Mouse (Mus musculus): ENCODE measurements around the gene Tmem151b. TPM values are rescaled to one million over a fixed set of nuclear protein-coding genes. Genes with fewer than 3 reads are reported as not detected.

Tmem151b gene
- polyA plus RNA-seq, 1 experiment: 0.37 TPM

- Histone ChIP-seq H3K4me3 (ENCODE audit: control insufficient read depth, low read depth, low read length) (peak overlapping the region; percentile 17; the same call in 1 of the 2 replicates), H3K27me3 (ENCODE audit: control insufficient read depth, insufficient read depth, low read length) (no peaks in the 10 kb centered on the region), H3K4me1 (ENCODE audit: control insufficient read depth, insufficient read depth, low read length) (peaks cover 31% of the 10 kb centered on the region), H3K36me3 (ENCODE audit: control insufficient read depth, insufficient read depth, low read length) (peaks cover 2% of the 10 kb centered on the region), H3K27ac (ENCODE audit: control insufficient read depth, insufficient read depth, low read depth, low read length) (no peak overlapping the region)
- TF ChIP-seq CTCF (IDR thresholded peaks at IDR 0.05; ENCODE audit: control insufficient read depth, insufficient read depth, insufficient replicate concordance, low read depth, low read length): no peak
- TF ChIP-seq POLR2A (IDR thresholded peaks at IDR 0.05; ENCODE audit: control insufficient read depth, low read depth, low read length): no peak
Observed at GRCm38 (mm10) chr17:45526571-45526970, 22.9 kb downstream of the Tmem151b start.

- no peak for TF ChIP-seq POLR2A (IDR thresholded peaks at IDR 0.05; ENCODE audit: control insufficient read depth, low read depth, low read length)
- no peak for TF ChIP-seq CTCF (IDR thresholded peaks at IDR 0.05; ENCODE audit: control insufficient read depth, insufficient read depth, insufficient replicate concordance, low read depth, low read length)
- H3K4me1 ChIP-seq (ENCODE audit: control insufficient read depth, insufficient read depth, low read length): peaks cover 34% of the 10 kb centered on the region
- H3K4me3 ChIP-seq (ENCODE audit: control insufficient read depth, low read depth, low read length): peak overlapping the region; percentile 95
- H3K36me3 ChIP-seq (ENCODE audit: control insufficient read depth, insufficient read depth, low read length): peaks cover 2% of the 10 kb centered on the region
- H3K27ac ChIP-seq (ENCODE audit: control insufficient read depth, insufficient read depth, low read depth, low read length): no peak overlapping the region
- no peaks in the 10 kb centered on the region for H3K27me3 ChIP-seq (ENCODE audit: control insufficient read depth, insufficient read depth, low read length)
Observed at GRCm38 (mm10) chr17:45524961-45525360, 24.5 kb downstream of the Tmem151b start.

GRCm38 (mm10) chr17:45523263-45523662 is 26.2 kb downstream of the Tmem151b start, which contains the start of gene Tcte1:
Tcte1 (plus strand) TSS chr17:45523434.
- peaks cover 34% of the 10 kb centered on the region for H3K4me1 ChIP-seq (ENCODE audit: control insufficient read depth, insufficient read depth, low read length)
- peaks cover 2% of the 10 kb centered on the region for H3K36me3 ChIP-seq (ENCODE audit: control insufficient read depth, insufficient read depth, low read length)
- peak within 1 kb of the TSS; percentile 90 for H3K27ac ChIP-seq (ENCODE audit: control insufficient read depth, insufficient read depth, low read depth, low read length)
- no peaks in the 10 kb centered on the region for H3K27me3 ChIP-seq (ENCODE audit: control insufficient read depth, insufficient read depth, low read length)
- peak within 1 kb of the TSS; percentile 95 for H3K4me3 ChIP-seq (ENCODE audit: control insufficient read depth, low read depth, low read length)
- TF ChIP-seq CTCF (IDR thresholded peaks at IDR 0.05; ENCODE audit: control insufficient read depth, insufficient read depth, insufficient replicate concordance, low read depth, low read length): no peak
- peak; percentile 69 for TF ChIP-seq POLR2A (IDR thresholded peaks at IDR 0.05; ENCODE audit: control insufficient read depth, low read depth, low read length)

GRCm38 (mm10) chr17:45520136-45520535 is 29.3 kb downstream of the Tmem151b start:
- TF ChIP-seq POLR2A (IDR thresholded peaks at IDR 0.05; ENCODE audit: control insufficient read depth, low read depth, low read length) (no peak), CTCF (IDR thresholded peaks at IDR 0.05; ENCODE audit: control insufficient read depth, insufficient read depth, insufficient replicate concordance, low read depth, low read length) (no peak)

GRCm38 (mm10) chr17:45518766-45519475 is 30.6 kb downstream of the Tmem151b start:
- Histone ChIP-seq H3K4me3 (ENCODE audit: control insufficient read depth, low read depth, low read length) (peak overlapping the region; percentile 53), H3K27ac (ENCODE audit: control insufficient read depth, insufficient read depth, low read depth, low read length) (peak overlapping the region; percentile 26; the same call in 1 of the 2 replicates), H3K27me3 (ENCODE audit: control insufficient read depth, insufficient read depth, low read length) (no peaks in the 10 kb centered on the region), H3K4me1 (ENCODE audit: control insufficient read depth, insufficient read depth, low read length) (peaks cover 22% of the 10 kb centered on the region), H3K36me3 (ENCODE audit: control insufficient read depth, insufficient read depth, low read length) (peaks cover 2% of the 10 kb centered on the region; the same call in 1 of the 2 replicates)
- no peak for TF ChIP-seq CTCF (IDR thresholded peaks at IDR 0.05; ENCODE audit: control insufficient read depth, insufficient read depth, insufficient replicate concordance, low read depth, low read length)
- no peak for TF ChIP-seq POLR2A (IDR thresholded peaks at IDR 0.05; ENCODE audit: control insufficient read depth, low read depth, low read length)

More at GRCm38 (mm10) chr17:45520136-45520535, 29.3 kb downstream of the Tmem151b start:
- peak overlapping the region; percentile 33 for H3K4me3 ChIP-seq (ENCODE audit: control insufficient read depth, low read depth, low read length)
- peaks cover 27% of the 10 kb centered on the region for H3K4me1 ChIP-seq (ENCODE audit: control insufficient read depth, insufficient read depth, low read length)
- peaks cover 2% of the 10 kb centered on the region for H3K36me3 ChIP-seq (ENCODE audit: control insufficient read depth, insufficient read depth, low read length)
- H3K27me3 ChIP-seq (ENCODE audit: control insufficient read depth, insufficient read depth, low read length): no peaks in the 10 kb centered on the region
- no peak overlapping the region for H3K27ac ChIP-seq (ENCODE audit: control insufficient read depth, insufficient read depth, low read depth, low read length)

- Histone ChIP-seq H3K4me1 (ENCODE audit: control insufficient read depth, insufficient read depth, low read length) (peaks cover 12% of the 10 kb centered on the region), H3K4me3 (ENCODE audit: control insufficient read depth, low read depth, low read length) (no peak overlapping the region), H3K27ac (ENCODE audit: control insufficient read depth, insufficient read depth, low read depth, low read length) (no peak overlapping the region), H3K36me3 (ENCODE audit: control insufficient read depth, insufficient read depth, low read length) (no peaks in the 10 kb centered on the region), H3K27me3 (ENCODE audit: control insufficient read depth, insufficient read depth, low read length) (no peaks in the 10 kb centered on the region)
- TF ChIP-seq POLR2A (IDR thresholded peaks at IDR 0.05; ENCODE audit: control insufficient read depth, low read depth, low read length) (no peak), CTCF (IDR thresholded peaks at IDR 0.05; ENCODE audit: control insufficient read depth, insufficient read depth, insufficient replicate concordance, low read depth, low read length) (no peak)
Observed at GRCm38 (mm10) chr17:45517549-45518215, 31.8 kb downstream of the Tmem151b start.

- Histone ChIP-seq H3K4me3 (ENCODE audit: control insufficient read depth, low read depth, low read length) (no peak overlapping the region), H3K36me3 (ENCODE audit: control insufficient read depth, insufficient read depth, low read length) (no peaks in the 10 kb centered on the region), H3K4me1 (ENCODE audit: control insufficient read depth, insufficient read depth, low read length) (peaks cover 7% of the 10 kb centered on the region), H3K27ac (ENCODE audit: control insufficient read depth, insufficient read depth, low read depth, low read length) (no peak overlapping the region), H3K27me3 (ENCODE audit: control insufficient read depth, insufficient read depth, low read length) (no peaks in the 10 kb centered on the region)
- TF ChIP-seq CTCF (IDR thresholded peaks at IDR 0.05; ENCODE audit: control insufficient read depth, insufficient read depth, insufficient replicate concordance, low read depth, low read length) (no peak), POLR2A (IDR thresholded peaks at IDR 0.05; ENCODE audit: control insufficient read depth, low read depth, low read length) (no peak; the same call in 1 of the 2 replicates)
Observed at GRCm38 (mm10) chr17:45517135-45517534, 32.3 kb downstream of the Tmem151b start.
